Mouse (Mus musculus) lung, embryonic 14.5 days (tissue): ENCODE data around the gene Igsf9. TPM values are rescaled to one million over a fixed set of nuclear protein-coding genes. Genes with fewer than 3 reads are reported as not detected.

Experiments
- ATAC-seq: fragments of 200-750 bp; cut with Nextera tagmentation; 2 replicates; pipeline ENCODE4 v1.8.0; 2017; ENCODE audit warnings: mild to moderate bottlenecking, moderate TSS enrichment, moderate library complexity; ENCODE audit not compliant: insufficient read depth
- DNase-seq: peaks from one replicate; pipeline ENCODE4 v3.0.0-alpha.2; 2015
- H3K27ac ChIP-seq: fragments of 300-500 bp; sonication (generic); 2 replicates; pipeline ENCODE4 v1.5.1; 2014; ENCODE audit warnings: low read depth, mild to moderate bottlenecking, moderate library complexity
- H3K27me3 ChIP-seq: fragments of 300-500 bp; sonication (generic); 2 replicates; pipeline ENCODE4 v1.6.1; 2014; ENCODE audit warnings: low read length, control low read depth; ENCODE audit not compliant: insufficient read depth
- H3K36me3 ChIP-seq: fragments of 300-500 bp; sonication (generic); 2 replicates; pipeline ENCODE4 v1.6.1; 2014; ENCODE audit warnings: control low read depth; ENCODE audit not compliant: insufficient read depth
- H3K4me1 ChIP-seq: fragments of 300-500 bp; sonication (generic); 2 replicates; pipeline ENCODE4 v1.6.1; 2014; ENCODE audit warnings: antibody characterized with exemption, control low read depth; ENCODE audit not compliant: insufficient read depth
- H3K4me2 ChIP-seq: fragments of 300-500 bp; sonication (generic); 2 replicates; pipeline ENCODE4 v1.6.1; 2014; ENCODE audit warnings: mild to moderate bottlenecking
- H3K4me3 ChIP-seq: fragments of 300-500 bp; sonication (generic); 2 replicates; pipeline ENCODE4 v1.5.1; 2014; ENCODE audit warnings: low read depth, low read length
- H3K9ac ChIP-seq: fragments of 300-500 bp; sonication (generic); 2 replicates; pipeline ENCODE4 v1.6.1; 2014
- H3K9me3 ChIP-seq: fragments of 300-500 bp; sonication (generic); 2 replicates; pipeline ENCODE4 v1.6.1; 2016; ENCODE audit warnings: low read depth, low read length, control low read depth
- CTCF ChIP-seq: IDR thresholded peaks from 2 replicates; pipeline ENCODE4 v1.5.1; 2016; ENCODE audit warnings: antibody characterized with exemption, low read depth
- WGBS: fragments of 180-500 bp; shearing (Covaris S2); extraction: QIAGEN DNeasy Blood & Tissue Kit; methylation state at CpG from one replicate; pipeline ENCODE4 v1.1.7; 2014; 5-methylcytosine and 5-hydroxymethylcytosine counted together
- polyA plus RNA-seq: library from polyadenylated mRNA; unstranded; fragments of >200 nt; fragmentation: Nextera tagmentation; extraction: Ambion mirVana; gene quantifications from 2 replicates; pipeline ENCODE4 v1.2.1, GENCODE M21; 2014

The Igsf9 gene
- polyA plus RNA-seq, 1 experiment from 2014 or later = 26.0 TPM

DNA sequence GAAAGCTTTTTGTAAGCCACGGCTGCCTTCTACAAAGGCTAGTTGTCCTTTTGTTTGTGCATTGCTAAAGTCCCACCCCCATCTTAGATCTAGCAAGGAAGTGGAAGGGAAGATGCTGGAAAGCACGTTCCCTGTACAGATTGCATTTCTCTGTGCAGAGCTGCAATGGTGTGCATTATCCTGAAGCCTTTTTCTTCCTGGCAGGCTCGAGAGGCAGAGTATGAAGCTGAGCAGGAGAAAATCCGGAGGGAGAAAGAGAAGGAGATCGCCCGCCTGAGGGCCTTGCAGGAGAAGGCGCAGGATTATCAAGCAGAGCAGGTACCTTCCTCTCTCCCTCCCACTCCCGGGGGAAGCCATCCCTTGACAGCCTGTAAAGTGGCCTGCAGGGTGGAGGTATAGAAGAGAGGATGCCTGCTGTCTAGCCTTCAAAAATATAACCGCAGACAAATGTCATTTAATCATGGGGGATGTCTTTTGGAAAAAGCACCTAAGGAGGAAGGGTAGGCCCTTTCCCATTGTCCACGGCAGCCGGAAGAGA, 58.8 kb downstream of the Igsf9 start:
- H3K27ac ChIP-seq = no peak overlapping the region
- H3K4me2 ChIP-seq = no peak overlapping the region
- ATAC-seq (no peak), DNase-seq (no peak)
- 54% methylated on average over 11 of the region's 11 CpGs for WGBS
- H3K27me3 ChIP-seq = no peaks in the 10 kb centered on the region
- H3K4me1 ChIP-seq = no peaks in the 10 kb centered on the region
- no peaks in the 10 kb centered on the region for H3K9me3 ChIP-seq
- H3K36me3 ChIP-seq = no peaks in the 10 kb centered on the region
- no peak overlapping the region for H3K9ac ChIP-seq
- TF ChIP-seq CTCF = no peak
- H3K4me3 ChIP-seq = no peak overlapping the region

DNA sequence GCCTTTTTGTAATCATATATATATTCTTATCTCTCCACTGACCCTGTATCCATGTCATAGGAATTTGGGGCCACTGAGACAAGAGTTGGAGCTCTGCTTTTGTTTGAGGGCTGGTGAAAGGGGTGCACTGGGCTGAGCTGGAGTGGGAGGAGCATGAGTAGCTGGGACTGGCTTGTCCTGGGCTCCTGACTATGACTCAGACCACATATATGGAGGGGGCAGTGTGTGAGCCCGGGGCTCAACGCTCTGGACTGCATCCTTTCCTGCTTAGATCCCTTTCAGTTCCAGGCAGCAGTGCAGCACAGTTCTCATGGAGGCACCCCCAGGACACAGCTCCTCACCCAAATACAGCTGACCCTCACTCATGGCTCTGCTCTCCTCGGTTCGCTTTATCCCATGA, 64.5 kb downstream of the Igsf9 start:
- no peak for TF ChIP-seq CTCF
- Histone ChIP-seq H3K4me3 (no peak overlapping the region), H3K4me1 (peaks cover 5% of the 10 kb centered on the region; the same call in 1 of the 2 replicates), H3K27ac (no peak overlapping the region), H3K9me3 (no peaks in the 10 kb centered on the region), H3K36me3 (no peaks in the 10 kb centered on the region), H3K4me2 (no peak overlapping the region), H3K9ac (no peak overlapping the region), H3K27me3 (0 out of 2 replicates have a peak, but pooled peaks cover 3% of the 10 kb centered on the region)
- ATAC-seq = no peak
- 73% methylated on average over 4 of the region's 4 CpGs for WGBS
- DNase-seq = no peak

Other genes with a start within 250 kb of the Igsf9 start
- not detected in 2 replicates for gene Atp1a4, start 223.4 kb upstream of the Igsf9 start, polyA plus RNA-seq
- 38.6 and 47.8 TPM in 2 replicates for gene Igsf8, start 220.1 kb upstream of the Igsf9 start, polyA plus RNA-seq
- gene Atp1a2, start 183.7 kb upstream of the Igsf9 start, polyA plus RNA-seq = 1.3 and 1.4 TPM in 2 replicates
- gene Kcnj9, start 152.5 kb upstream of the Igsf9 start, polyA plus RNA-seq = 0.04 TPM in 1 of 2 replicates, not detected in the other
- gene Kcnj10, start 140.6 kb upstream of the Igsf9 start, polyA plus RNA-seq = 0.18 and 0.24 TPM in 2 replicates
- 9.0 and 9.9 TPM in 2 replicates for gene Pigm, start 105.2 kb upstream of the Igsf9 start, polyA plus RNA-seq
- gene Slamf9, start 6.4 kb upstream of the Igsf9 start, polyA plus RNA-seq = 0.32 and 1.0 TPM in 2 replicates
- 395 and 407 TPM in 2 replicates for gene Tagln2, start 18.3 kb downstream of the Igsf9 start, polyA plus RNA-seq
- 4.2 and 5.1 TPM in 2 replicates for gene Cfap45, start 39.0 kb downstream of the Igsf9 start, polyA plus RNA-seq
- 0.24 TPM in 1 of 2 replicates, not detected in the other for gene Vsig8, start 74.2 kb downstream of the Igsf9 start, polyA plus RNA-seq
- gene Slamf8, start 108.8 kb downstream of the Igsf9 start, polyA plus RNA-seq = not detected in 2 replicates
- gene Fcrl6, start 120.8 kb downstream of the Igsf9 start, polyA plus RNA-seq = not detected in 2 replicates
- gene Dusp23, start 151.2 kb downstream of the Igsf9 start, polyA plus RNA-seq = 10.2 and 10.7 TPM in 2 replicates
- not detected in 2 replicates for gene Crp, start 216.3 kb downstream of the Igsf9 start, polyA plus RNA-seq